Mouse (Mus musculus) liver, embryonic 14.5 days (tissue): ENCODE results near the gene Atp4b.

Experiments
- CTCF ChIP-seq: IDR thresholded peaks from 2 replicates; pipeline ENCODE4 v1.5.1; 2016; ENCODE audit warnings: antibody characterized with exemption, low read depth, control low read depth
- EP300 ChIP-seq: IDR thresholded peaks from 2 replicates; pipeline ENCODE4 v1.6.1; 2016; ENCODE audit warnings: antibody characterized with exemption, low read depth

- no peak for TF ChIP-seq CTCF
- no peak for TF ChIP-seq EP300
Observed at GRCm38 (mm10) chr8:13396725-13397124, at the start of gene Atp4b.
